In genomic region chr9:67132370-67132769, GRCm38 (mm10) we compare ENCODE assay signal across 18 mouse cellular contexts.
"Had no signal": no experiment of that assay in that cellular context is flagged by ENCODE, and none has a peak within 500 bp of the region (broad histone marks: within the 10 kb centered on the region; RNA-seq: fewer than 3 reads in every experiment).

No protein-coding gene starts in this region.

- H3K27me3 ChIP-seq: lung, embryonic 15.5 days; midbrain, embryonic 12.5 days; neural tube, embryonic 13.5 days; neural tube, embryonic 15.5 days had no signal

- H3K9ac ChIP-seq: lung, embryonic 15.5 days; midbrain, embryonic 12.5 days; neural tube, embryonic 13.5 days; neural tube, embryonic 15.5 days had no signal

- H3K27ac ChIP-seq: lung, embryonic 15.5 days; midbrain, embryonic 12.5 days; neural tube, embryonic 13.5 days; neural tube, embryonic 15.5 days had no signal

- H3K36me3 ChIP-seq: lung, embryonic 15.5 days; midbrain, embryonic 12.5 days; neural tube, embryonic 13.5 days; neural tube, embryonic 15.5 days had no signal

- H3K4me2 ChIP-seq: lung, embryonic 15.5 days; midbrain, embryonic 12.5 days; neural tube, embryonic 13.5 days; neural tube, embryonic 15.5 days had no signal

- H3K9me3 ChIP-seq: lung, embryonic 15.5 days; midbrain, embryonic 12.5 days; neural tube, embryonic 13.5 days; neural tube, embryonic 15.5 days had no signal

- DNase-seq: lung, adult 18-20 months; lung, postnatal 10 days; lung, postnatal 4 days; midbrain, embryonic 14.5 days; retina, postnatal 1 day; right cerebral cortex, adult 18-20 months; right cerebral cortex, postnatal 25 days; right cerebral cortex, postnatal 4 days; spleen, adult 18-20 months; thymus, adult 18-20 months; thymus, postnatal 14 days; thymus, postnatal 36 days had no signal

- ATAC-seq: midbrain, embryonic 16.5 days had no signal

- H3K4me3 ChIP-seq: lung, embryonic 15.5 days; midbrain, embryonic 12.5 days; myocyte; neural tube, embryonic 13.5 days; neural tube, embryonic 15.5 days had no signal
